Mouse (Mus musculus) neutrophil, adult 5-6 weeks (primary cell): ENCODE data around the gene Prnd. TPM values are rescaled to one million over a fixed set of nuclear protein-coding genes. Genes with fewer than 3 reads are reported as not detected.

Source experiments
- ATAC-seq: fragments of 151-379, 151-347 bp; 2 replicates; pipeline ENCODE4 v1.8.0; 2017; ENCODE audit warnings: mild to moderate bottlenecking, moderate TSS enrichment; ENCODE audit not compliant: insufficient number of reproducible peaks, poor library complexity, low FRiP score, severe bottlenecking; ENCODE audit errors: extremely low read depth
- total RNA-seq: library from RNA; stranded (forward); fragments of 200-1000 nt; gene quantifications from 2 replicates; pipeline ENCODE4 v1.2.3, GENCODE M21; 2017

Gene Prnd
- total RNA-seq, 1 experiment from 2014 or later: 0.23 TPM

- no peak for ATAC-seq
These were observed 7.1 kb downstream of the Prnd start for GRCm38 (mm10) chr2:131957731-131958222.

- no peak for ATAC-seq
These were observed 11.0 kb downstream of the Prnd start for GRCm38 (mm10) chr2:131961671-131962070.

- no peak for ATAC-seq
These were observed 19.9 kb downstream of the Prnd start for GRCm38 (mm10) chr2:131970597-131970996.

- ATAC-seq: no peak
These were observed 20.4 kb downstream of the Prnd start for GRCm38 (mm10) chr2:131971098-131971497.

- 0 out of 2 replicates have a peak, but pooled peaks have one; percentile 39 for ATAC-seq
These were observed 26.0 kb downstream of the Prnd start for GRCm38 (mm10) chr2:131976663-131977062.

- ATAC-seq: no peak
These were observed 30.2 kb downstream of the Prnd start for GRCm38 (mm10) chr2:131980866-131981265.

- ATAC-seq: peak; percentile 88
These were observed 32.0 kb downstream of the Prnd start for GRCm38 (mm10) chr2:131982546-131983196.

- ATAC-seq: no peak
These were observed 37.3 kb downstream of the Prnd start for GRCm38 (mm10) chr2:131987950-131988349.

- no peak for ATAC-seq
These were observed 37.9 kb downstream of the Prnd start for GRCm38 (mm10) chr2:131988550-131988949.

- ATAC-seq: no peak
These were observed 41.8 kb downstream of the Prnd start for GRCm38 (mm10) chr2:131992487-131992886.

- ATAC-seq: no peak
These were observed 42.5 kb downstream of the Prnd start for GRCm38 (mm10) chr2:131993151-131993550.

GRCm38 (mm10) chr2:131993563-131994088 is 43.0 kb downstream of the Prnd start:
- ATAC-seq: peak; percentile 34; the same call in 1 of the 2 replicates

- no peak for ATAC-seq
These were observed 44.3 kb downstream of the Prnd start for GRCm38 (mm10) chr2:131994971-131995370.

- ATAC-seq: no peak
These were observed 45.1 kb downstream of the Prnd start for GRCm38 (mm10) chr2:131995742-131996141.

GRCm38 (mm10) chr2:131996369-131996768 is 45.7 kb downstream of the Prnd start:
- no peak for ATAC-seq

- no peak for ATAC-seq
These were observed 46.7 kb downstream of the Prnd start for GRCm38 (mm10) chr2:131997356-131997755.

GRCm38 (mm10) chr2:132001696-132002334 is 51.2 kb downstream of the Prnd start:
- no peak for ATAC-seq

GRCm38 (mm10) chr2:132003916-132004315 is 53.3 kb downstream of the Prnd start:
- no peak for ATAC-seq

- ATAC-seq: peak; percentile 25; the same call in 1 of the 2 replicates
These were observed 54.0 kb downstream of the Prnd start for GRCm38 (mm10) chr2:132004495-132005136.

GRCm38 (mm10) chr2:132005445-132005844 is 54.8 kb downstream of the Prnd start:
- ATAC-seq: no peak
